Mouse (Mus musculus) left cerebral cortex, adult 8-10 months (tissue): ENCODE data around the gene Cpne1. TPM values are rescaled to one million over a fixed set of nuclear protein-coding genes. Genes with fewer than 3 reads are reported as not detected.

Source experiments
- DNase-seq, 2 experiments: peaks; one replicate each; pipeline ENCODE4 v3.0.0; 2022; ENCODE audit warnings: low spot score in 2 of 2
- total RNA-seq, 4 experiments: library from RNA; stranded (reverse); gene quantifications; 2 replicates each; pipeline ENCODE4 v1.2.4; 2022

Cpne1 gene
- total RNA-seq, 4 experiments from 2014 or later: 25.2 to 37.8 (median 34.2) TPM

- no peak for DNase-seq
Measured at GRCm38 (mm10) chr2:156079674-156080073, 32.1 kb downstream of the Cpne1 start.

- no peak for DNase-seq
Measured at GRCm38 (mm10) chr2:156079183-156079560, 32.6 kb downstream of the Cpne1 start.

- no peak for DNase-seq
Measured at GRCm38 (mm10) chr2:156078421-156079182, 33.2 kb downstream of the Cpne1 start.

GRCm38 (mm10) chr2:156077461-156077860 lies 34.3 kb downstream of the Cpne1 start:
- no peak for DNase-seq

- no peak for DNase-seq
Measured at GRCm38 (mm10) chr2:156073725-156074124, 38.0 kb downstream of the Cpne1 start.

GRCm38 (mm10) chr2:156071236-156071635 lies 40.5 kb downstream of the Cpne1 start:
- DNase-seq: no peak

- no peak for DNase-seq
Measured at GRCm38 (mm10) chr2:156067916-156068315, 43.8 kb downstream of the Cpne1 start.

GRCm38 (mm10) chr2:156066126-156066525 lies 45.6 kb downstream of the Cpne1 start:
- DNase-seq: no peak

- DNase-seq: peak in 1 of 2 experiments; percentile 44
Measured at GRCm38 (mm10) chr2:156065099-156066041, 46.4 kb downstream of the Cpne1 start, which contains the start of gene Spag4. Gene Spag4 (plus strand): TSS chr2:156065175.

- no peak for DNase-seq
Measured at GRCm38 (mm10) chr2:156052816-156053215, 58.9 kb downstream of the Cpne1 start, which contains the start of gene Fer1l4. Gene Fer1l4 (minus strand): TSS chr2:156052947.

GRCm38 (mm10) chr2:156047929-156048328 lies 63.8 kb downstream of the Cpne1 start:
- DNase-seq: no peak

- no peak for DNase-seq
Measured at GRCm38 (mm10) chr2:156042903-156043302, 68.9 kb downstream of the Cpne1 start.

- no peak for DNase-seq
Measured at GRCm38 (mm10) chr2:156039390-156039789, 72.4 kb downstream of the Cpne1 start.

GRCm38 (mm10) chr2:156025482-156025881 lies 86.3 kb downstream of the Cpne1 start:
- no peak for DNase-seq

Other genes with a start within 250 kb of the Cpne1 start
- gene Uqcc1, start 181.7 kb downstream of the Cpne1 start, total RNA-seq: 10 to 100 TPM; 82.6 to 97.0 (median 87.0) TPM
- not detected for gene Gm15557, start 171.2 kb downstream of the Cpne1 start, total RNA-seq
- under 1 TPM; 0.20 to 0.37 (median 0.24) TPM for gene Gdf5, start 166.6 kb downstream of the Cpne1 start, total RNA-seq
- 10 to 100 TPM; 19.3 to 23.7 (median 19.8) TPM for gene Cep250, start 155.5 kb downstream of the Cpne1 start, total RNA-seq
- gene 6430550D23Rik, start 104.0 kb downstream of the Cpne1 start, total RNA-seq: 1 to 10 TPM; 1.5 to 2.4 (median 1.8) TPM
- gene Ergic3, start 103.9 kb downstream of the Cpne1 start, total RNA-seq: 100 to 1,000 TPM; 207 to 236 (median 220) TPM
- gene Fer1l4, start 59.0 kb downstream of the Cpne1 start, total RNA-seq: not detected
- gene Spag4, start 46.8 kb downstream of the Cpne1 start, total RNA-seq: 1 to 10 TPM; 2.9 to 4.0 (median 3.7) TPM
- gene Rbm12, start within 50 bp of the Cpne1 start, total RNA-seq: 10 to 100 TPM; 23.0 to 35.0 (median 26.7) TPM
- gene Gm28036, start 15.1 kb upstream of the Cpne1 start, total RNA-seq: 10 to 100 TPM; 10.4 to 33.0 (median 23.4) TPM
- gene Romo1, start 32.1 kb upstream of the Cpne1 start, total RNA-seq: 100 to 1,000 TPM; 115 to 163 (median 132) TPM
- 10 to 100 TPM; 40.8 to 43.5 (median 42.8) TPM for gene Nfs1, start 32.2 kb upstream of the Cpne1 start, total RNA-seq
- 100 to 1,000 TPM; 276 to 295 (median 278) TPM for gene Rbm39, start 68.3 kb upstream of the Cpne1 start, total RNA-seq
- gene Phf20, start 84.5 kb upstream of the Cpne1 start, total RNA-seq: 10 to 100 TPM; 72.9 to 93.9 (median 80.2) TPM
- gene Cnbd2, start 200.3 kb upstream of the Cpne1 start, total RNA-seq: 1 to 10 TPM; 4.5 to 8.3 (median 7.3) TPM
- 10 to 100 TPM; 65.6 to 78.5 (median 72.1) TPM for gene Scand1, start 200.7 kb upstream of the Cpne1 start, total RNA-seq